Mouse (Mus musculus): ENCODE data around the gene Slc22a1.

DNA sequence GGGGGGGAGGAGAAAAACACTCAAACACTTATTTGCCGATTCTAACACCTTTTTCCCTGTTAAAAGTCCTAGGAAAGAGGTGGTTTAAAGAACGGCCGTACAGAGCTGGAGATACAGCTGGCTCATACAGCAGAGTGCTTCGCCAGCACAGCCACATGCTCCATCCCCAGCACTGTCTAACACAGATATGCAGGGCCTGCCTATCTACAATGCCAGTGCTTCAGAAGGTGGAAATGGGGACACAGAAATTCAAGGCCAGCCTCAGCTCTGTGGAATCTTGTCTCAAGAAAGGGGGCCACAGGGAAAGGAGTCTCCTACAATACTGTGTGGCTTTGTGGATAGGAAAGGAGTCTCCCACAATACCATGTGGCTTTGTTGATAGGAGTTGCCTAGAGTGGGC is 41.8 kb upstream of the Slc22a1 start:
- TF ChIP-seq POLR2A (IDR thresholded peaks at IDR 0.05; ENCODE audit: low read depth, low read length), result no peak
- TF ChIP-seq CTCF (conservative IDR thresholded peaks at IDR 0.05; ENCODE audit: insufficient read depth, insufficient read length, low read depth, low read length), result no peak

All from kidney, adult 2 months (tissue).